Mouse (Mus musculus): ENCODE results near the gene 4930519G04Rik. TPM values are rescaled to one million over a fixed set of nuclear protein-coding genes. Genes with fewer than 3 reads are reported as not detected.
A peak's percentile ranks its signal among the peaks of the same experiment; 100 is the strongest.
"Not testable (repeated sequence)": the region's sequence is repeated elsewhere in the genome, so short reads cannot be mapped to it uniquely, and the experiment has no call there.

4930519G04Rik gene
- polyA plus RNA-seq, 1 experiment from 2014 or later, result not detected

- no peaks in the 10 kb centered on the region for H3K36me3 ChIP-seq (replicated peaks)
- no peak overlapping the region for H3K27ac ChIP-seq (replicated peaks)
- H3K9me3 ChIP-seq (replicated peaks), result no peaks in the 10 kb centered on the region
- ATAC-seq (ENCODE audit: insufficient read depth), result no peak
- H3K4me1 ChIP-seq (replicated peaks), result no peaks in the 10 kb centered on the region
- no peaks in the 10 kb centered on the region for H3K27me3 ChIP-seq
- no peak overlapping the region for H3K4me2 ChIP-seq
- H3K9ac ChIP-seq, result no peak overlapping the region
- 63% methylated on average over 13 of the region's 13 CpGs for WGBS (ENCODE audit: insufficient replicate concordance)
- H3K4me3 ChIP-seq (replicated peaks), result no peak overlapping the region
These were observed 55.3 kb downstream of the 4930519G04Rik start for GRCm38 (mm10) chr5:114908598-114909305.

DNA sequence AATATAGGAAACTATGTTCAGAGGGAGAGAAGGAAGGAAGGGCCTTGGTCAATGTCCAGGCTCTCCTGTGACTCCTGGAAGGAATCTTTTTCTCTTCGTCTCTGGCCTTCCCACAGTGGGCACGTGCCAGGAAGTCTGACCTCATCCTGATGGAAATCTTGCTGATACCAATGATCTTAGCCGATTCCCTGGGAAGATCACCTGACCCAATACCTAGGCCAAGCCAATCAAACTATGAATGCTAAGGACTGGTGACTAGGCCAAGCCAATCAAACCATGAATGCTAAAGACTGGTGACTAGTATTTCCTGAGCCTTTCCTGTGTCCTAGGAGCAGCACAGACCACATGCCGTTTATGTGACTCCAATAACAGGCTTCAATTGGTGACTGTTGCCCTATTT, 60.2 kb downstream of the 4930519G04Rik start:
- H3K27me3 ChIP-seq, result no peaks in the 10 kb centered on the region
- no peaks in the 10 kb centered on the region for H3K9me3 ChIP-seq (replicated peaks)
- H3K4me2 ChIP-seq, result no peak overlapping the region
- no peak overlapping the region for H3K9ac ChIP-seq
- no peak overlapping the region for H3K27ac ChIP-seq (replicated peaks)
- no peaks in the 10 kb centered on the region for H3K36me3 ChIP-seq (replicated peaks)
- no peaks in the 10 kb centered on the region for H3K4me1 ChIP-seq (replicated peaks)
- 44% methylated on average over 4 of the region's 4 CpGs for WGBS (ENCODE audit: insufficient replicate concordance)
- H3K4me3 ChIP-seq (replicated peaks), result no peak overlapping the region
- no peak for ATAC-seq (ENCODE audit: insufficient read depth)

GRCm38 (mm10) chr5:114914855-114915254, 61.4 kb downstream of the 4930519G04Rik start:
- Histone ChIP-seq H3K4me1 (replicated peaks) (no peaks in the 10 kb centered on the region), H3K27ac (replicated peaks) (no peak overlapping the region), H3K9ac (no peak overlapping the region), H3K36me3 (replicated peaks) (no peaks in the 10 kb centered on the region), H3K4me3 (replicated peaks) (no peak overlapping the region), H3K9me3 (replicated peaks) (no peaks in the 10 kb centered on the region), H3K4me2 (no peak overlapping the region), H3K27me3 (no peaks in the 10 kb centered on the region)
- WGBS (ENCODE audit: insufficient replicate concordance), result 52% methylated on average over 8 of the region's 8 CpGs
- no peak for ATAC-seq (ENCODE audit: insufficient read depth)

- H3K4me2 ChIP-seq, result no peak overlapping the region
- no peaks in the 10 kb centered on the region for H3K9me3 ChIP-seq (replicated peaks)
- no peaks in the 10 kb centered on the region for H3K36me3 ChIP-seq (replicated peaks)
- no peak overlapping the region for H3K27ac ChIP-seq (replicated peaks)
- H3K4me3 ChIP-seq (replicated peaks), result no peak overlapping the region
- no peak overlapping the region for H3K9ac ChIP-seq
- H3K27me3 ChIP-seq, result no peaks in the 10 kb centered on the region
- 58% methylated on average over 5 of the region's 5 CpGs for WGBS (ENCODE audit: insufficient replicate concordance)
- no peaks in the 10 kb centered on the region for H3K4me1 ChIP-seq (replicated peaks)
- ATAC-seq (ENCODE audit: insufficient read depth), result no peak
These were observed 62.4 kb downstream of the 4930519G04Rik start for GRCm38 (mm10) chr5:114915854-114916253.

DNA sequence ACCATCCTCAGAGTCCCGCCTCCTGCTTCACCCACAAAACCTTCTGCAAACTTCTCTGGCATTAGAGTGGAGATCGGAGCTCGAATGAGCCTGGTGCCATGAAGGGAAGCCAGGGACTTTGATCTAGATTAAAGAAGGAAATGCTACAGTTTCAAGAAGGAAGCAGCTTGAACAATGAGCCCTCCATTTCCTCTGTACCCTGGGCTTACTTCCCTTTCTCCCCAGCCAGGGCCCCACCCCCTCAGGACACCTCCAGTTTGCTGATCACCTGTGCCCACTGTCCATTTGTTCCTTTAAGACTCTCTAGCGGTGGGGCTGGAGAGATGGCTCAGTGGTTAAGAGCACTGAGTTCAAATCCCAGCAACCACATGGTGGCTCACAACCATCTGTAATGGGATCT, 63.3 kb downstream of the 4930519G04Rik start:
- 34% methylated on average over 4 of the region's 4 CpGs for WGBS (ENCODE audit: insufficient replicate concordance)
- Histone ChIP-seq H3K36me3 (replicated peaks) (no peaks in the 10 kb centered on the region), H3K4me3 (replicated peaks) (no peak overlapping the region), H3K27me3 (no peaks in the 10 kb centered on the region), H3K9ac (no peak overlapping the region), H3K27ac (replicated peaks) (no peak overlapping the region), H3K4me1 (replicated peaks) (peaks cover 2% of the 10 kb centered on the region; the same call in 1 of the 2 replicates), H3K9me3 (replicated peaks) (no peaks in the 10 kb centered on the region), H3K4me2 (no peak overlapping the region)
- no peak for ATAC-seq (ENCODE audit: insufficient read depth)

GRCm38 (mm10) chr5:114917357-114917756, 63.9 kb downstream of the 4930519G04Rik start:
- not testable (repeated sequence) for H3K4me2 ChIP-seq; ATAC-seq (ENCODE audit: insufficient read depth); H3K4me3 ChIP-seq (replicated peaks); H3K9ac ChIP-seq; H3K9me3 ChIP-seq (replicated peaks); H3K4me1 ChIP-seq (replicated peaks); H3K27me3 ChIP-seq; H3K27ac ChIP-seq (replicated peaks); H3K36me3 ChIP-seq (replicated peaks)
- 82% methylated on average over 5 of the region's 5 CpGs for WGBS (ENCODE audit: insufficient replicate concordance)

DNA sequence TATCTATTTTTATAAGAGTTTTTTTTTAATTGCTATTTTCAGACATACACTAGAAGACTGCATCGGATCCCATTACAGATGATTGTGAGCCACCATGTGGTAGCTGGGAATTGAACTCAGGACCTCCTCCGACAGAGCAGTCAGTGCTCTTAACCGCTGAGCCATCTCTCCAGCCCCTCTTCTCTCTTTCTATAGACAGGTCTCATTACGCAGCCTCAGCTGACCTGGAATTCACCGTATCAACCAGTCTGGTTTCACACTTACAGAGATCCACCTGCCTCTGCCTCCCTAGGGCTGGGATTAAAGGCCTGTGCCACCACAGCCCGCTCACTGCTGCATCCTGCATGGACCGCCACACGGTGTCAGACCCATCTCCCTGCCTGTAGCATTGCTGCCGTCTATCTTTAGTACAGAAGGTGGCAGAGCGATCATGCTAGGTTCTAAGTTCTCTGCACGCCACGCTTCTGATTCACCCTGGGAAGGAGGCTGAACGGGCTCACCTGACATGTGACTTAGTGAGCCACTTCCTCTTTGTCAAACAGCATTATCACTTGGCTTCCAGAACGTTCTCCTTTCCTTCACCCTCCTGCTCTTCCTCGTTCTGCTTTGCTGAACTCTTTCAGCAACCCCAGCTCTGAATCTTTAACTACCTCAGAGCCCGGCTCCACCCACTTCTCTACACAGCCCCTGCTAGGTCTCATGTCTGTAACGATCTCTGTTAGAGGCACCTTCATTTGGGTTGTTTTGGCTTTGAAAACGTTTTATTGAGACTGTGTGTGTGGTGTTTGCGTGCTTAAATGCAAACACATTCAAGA, 68.3 kb downstream of the 4930519G04Rik start:
- H3K4me1 ChIP-seq (replicated peaks), result peaks cover 18% of the 10 kb centered on the region
- H3K4me2 ChIP-seq, result peak overlapping the region; percentile 54
- no peak overlapping the region; the same call in 1 of the 2 replicates for H3K27ac ChIP-seq (replicated peaks)
- H3K4me3 ChIP-seq (replicated peaks), result no peak overlapping the region
- no peaks in the 10 kb centered on the region for H3K27me3 ChIP-seq
- ATAC-seq (ENCODE audit: insufficient read depth), result peak; percentile 19; the same call in 1 of the 2 replicates
- no peaks in the 10 kb centered on the region for H3K36me3 ChIP-seq (replicated peaks)
- 27% methylated on average over 19 of the region's 19 CpGs for WGBS (ENCODE audit: insufficient replicate concordance)
- H3K9ac ChIP-seq, result no peak overlapping the region
- no peaks in the 10 kb centered on the region for H3K9me3 ChIP-seq (replicated peaks)

DNA sequence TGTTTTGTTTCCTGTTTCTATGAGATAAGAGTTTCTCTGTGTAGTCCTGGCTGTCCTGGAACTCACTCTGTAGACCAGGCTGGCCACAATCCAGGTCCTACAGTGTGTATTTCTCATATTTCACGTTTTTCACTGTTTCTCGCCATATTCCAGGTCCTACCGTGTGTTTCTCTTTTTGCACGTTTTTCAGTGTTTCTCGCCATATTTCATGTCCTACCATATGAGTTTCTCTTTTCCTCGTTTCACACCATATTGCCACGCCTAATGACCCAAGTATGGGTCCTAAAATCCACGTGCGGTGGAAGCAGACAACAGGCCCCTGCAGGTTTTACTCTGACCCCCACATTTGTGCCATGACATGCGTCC, 68.9 kb downstream of the 4930519G04Rik start:
- H3K4me1 ChIP-seq (replicated peaks), result peaks cover 18% of the 10 kb centered on the region
- H3K27me3 ChIP-seq, result no peaks in the 10 kb centered on the region
- 44% methylated on average over 10 of the region's 10 CpGs for WGBS (ENCODE audit: insufficient replicate concordance)
- H3K4me3 ChIP-seq (replicated peaks), result no peak overlapping the region
- H3K36me3 ChIP-seq (replicated peaks), result no peaks in the 10 kb centered on the region
- no peak overlapping the region; the same call in 1 of the 2 replicates for H3K27ac ChIP-seq (replicated peaks)
- ATAC-seq (ENCODE audit: insufficient read depth), result no peak
- peak overlapping the region; percentile 54 for H3K4me2 ChIP-seq
- H3K9me3 ChIP-seq (replicated peaks), result no peaks in the 10 kb centered on the region
- no peak overlapping the region; the same call in 1 of the 2 replicates for H3K9ac ChIP-seq

DNA sequence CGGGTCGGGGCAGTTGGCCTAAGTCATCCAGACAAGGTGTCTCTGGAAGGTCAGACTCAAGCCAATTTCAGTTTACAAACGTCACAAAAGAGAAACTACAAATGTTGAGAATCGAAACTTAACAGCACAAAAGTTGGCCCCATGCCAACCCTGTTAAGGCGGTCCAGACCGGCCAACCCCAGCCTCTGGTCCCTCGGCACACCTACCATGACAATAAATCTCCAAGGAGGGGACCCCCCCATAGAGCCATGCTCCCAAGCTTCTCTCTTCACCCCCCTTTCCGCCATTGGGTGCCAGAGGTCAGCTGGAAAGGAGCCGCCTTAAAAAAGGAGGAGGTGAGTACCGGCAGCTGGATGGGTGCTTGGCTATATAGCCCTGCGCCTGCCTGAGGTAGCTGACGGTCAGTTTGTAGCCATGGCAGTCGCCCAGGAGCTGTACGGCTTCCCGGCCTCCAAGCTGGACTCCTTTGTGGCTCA, 69.6 kb downstream of the 4930519G04Rik start, which contains the start of gene Oasl1:
Gene Oasl1 (plus strand): TSS at position 243 of the 476 bp plus-strand sequence.
- H3K27me3 ChIP-seq, result no peaks in the 10 kb centered on the region
- H3K4me3 ChIP-seq (replicated peaks), result peak within 1 kb of the TSS; percentile 33
- peak within 1 kb of the TSS; percentile 27; the same call in 1 of the 2 replicates for H3K9ac ChIP-seq
- H3K36me3 ChIP-seq (replicated peaks), result no peaks in the 10 kb centered on the region
- no peak within 1 kb of the TSS; the same call in 1 of the 2 replicates for H3K27ac ChIP-seq (replicated peaks)
- H3K4me2 ChIP-seq, result peak within 1 kb of the TSS; percentile 54
- ATAC-seq (ENCODE audit: insufficient read depth), result no peak
- no peaks in the 10 kb centered on the region for H3K9me3 ChIP-seq (replicated peaks)
- H3K4me1 ChIP-seq (replicated peaks), result peaks cover 18% of the 10 kb centered on the region
- 40% methylated on average over 15 of the region's 15 CpGs for WGBS (ENCODE audit: insufficient replicate concordance)

GRCm38 (mm10) chr5:114926153-114926684, 72.8 kb downstream of the 4930519G04Rik start:
- Histone ChIP-seq H3K27me3 (no peaks in the 10 kb centered on the region), H3K27ac (replicated peaks) (no peak overlapping the region), H3K4me3 (replicated peaks) (no peak overlapping the region), H3K9ac (no peak overlapping the region), H3K9me3 (replicated peaks) (no peaks in the 10 kb centered on the region), H3K4me1 (replicated peaks) (peaks cover 18% of the 10 kb centered on the region), H3K4me2 (no peak overlapping the region), H3K36me3 (replicated peaks) (no peaks in the 10 kb centered on the region)
- WGBS (ENCODE audit: insufficient replicate concordance), result 45% methylated on average over 1 of the region's 1 CpGs
- ATAC-seq (ENCODE audit: insufficient read depth), result no peak

DNA sequence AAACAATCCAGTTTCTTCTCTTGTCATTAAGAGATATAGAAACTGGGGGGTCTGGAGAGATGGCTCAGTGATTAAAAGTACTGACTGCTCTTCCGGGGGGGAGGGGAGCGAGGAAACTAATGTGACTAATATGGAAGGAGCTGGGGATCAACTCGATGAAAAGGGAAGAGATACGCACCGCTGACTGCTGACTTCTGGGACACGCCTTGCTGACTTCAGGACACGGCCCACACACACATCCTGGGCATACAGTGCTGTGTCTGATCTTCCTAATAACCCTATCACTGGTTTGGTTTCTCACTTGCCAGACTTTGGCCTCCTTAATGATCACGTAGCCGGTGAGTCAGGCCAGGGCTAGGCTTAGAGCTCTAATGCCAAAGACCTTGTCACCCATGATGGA, 73.3 kb downstream of the 4930519G04Rik start:
- Histone ChIP-seq H3K4me3 (replicated peaks) (no peak overlapping the region), H3K36me3 (replicated peaks) (no peaks in the 10 kb centered on the region), H3K4me2 (no peak overlapping the region), H3K4me1 (replicated peaks) (peaks cover 16% of the 10 kb centered on the region), H3K9me3 (replicated peaks) (no peaks in the 10 kb centered on the region), H3K27ac (replicated peaks) (no peak overlapping the region), H3K27me3 (no peaks in the 10 kb centered on the region), H3K9ac (no peak overlapping the region)
- ATAC-seq (ENCODE audit: insufficient read depth), result no peak
- 64% methylated on average over 9 of the region's 9 CpGs for WGBS (ENCODE audit: insufficient replicate concordance)
